Mouse (Mus musculus): ENCODE measurements around the gene St7.

Gene St7

GRCm38 (mm10) chr6:17758568-17758967 lies 65.8 kb downstream of the St7 start:
- TF ChIP-seq POU5F1 (IDR thresholded peaks at IDR 0.05; ENCODE audit: borderline replicate concordance, low read length) (no peak), NANOG (IDR thresholded peaks at IDR 0.05; ENCODE audit: borderline replicate concordance, low read length) (no peak), CTCF (conservative IDR thresholded peaks at IDR 0.05; ENCODE audit: low read length) (no peak)
- Histone ChIP-seq H3K9me3 (ENCODE audit: low read length) (no peaks in the 10 kb centered on the region), H3K36me3 (ENCODE audit: insufficient read depth, low read length) (no peaks in the 10 kb centered on the region), H3K4me3 (replicated peaks; ENCODE audit: low read length) (no peak overlapping the region), H3K4me1 (replicated peaks; ENCODE audit: low read depth, low read length) (no peaks in the 10 kb centered on the region), H3K27me3 (ENCODE audit: insufficient read depth, low read length) (no peaks in the 10 kb centered on the region)

GRCm38 (mm10) chr6:17763963-17764659 lies 71.4 kb downstream of the St7 start:
- Histone ChIP-seq H3K4me1 (replicated peaks; ENCODE audit: low read depth, low read length) (no peaks in the 10 kb centered on the region), H3K9me3 (ENCODE audit: low read length) (no peaks in the 10 kb centered on the region), H3K36me3 (ENCODE audit: insufficient read depth, low read length) (no peaks in the 10 kb centered on the region), H3K4me3 (replicated peaks; ENCODE audit: low read length) (no peak overlapping the region), H3K27me3 (ENCODE audit: insufficient read depth, low read length) (no peaks in the 10 kb centered on the region)
- TF ChIP-seq NANOG (IDR thresholded peaks at IDR 0.05; ENCODE audit: borderline replicate concordance, low read length) (no peak), POU5F1 (IDR thresholded peaks at IDR 0.05; ENCODE audit: borderline replicate concordance, low read length) (no peak), CTCF (conservative IDR thresholded peaks at IDR 0.05; ENCODE audit: low read length) (no peak)

GRCm38 (mm10) chr6:17764660-17764998 lies 71.9 kb downstream of the St7 start:
- TF ChIP-seq CTCF (conservative IDR thresholded peaks at IDR 0.05; ENCODE audit: low read length) (no peak), POU5F1 (IDR thresholded peaks at IDR 0.05; ENCODE audit: borderline replicate concordance, low read length) (no peak), NANOG (IDR thresholded peaks at IDR 0.05; ENCODE audit: borderline replicate concordance, low read length) (no peak)
- H3K9me3 ChIP-seq (ENCODE audit: low read length): no peaks in the 10 kb centered on the region
- no peak overlapping the region for H3K4me3 ChIP-seq (replicated peaks; ENCODE audit: low read length)
- no peaks in the 10 kb centered on the region for H3K36me3 ChIP-seq (ENCODE audit: insufficient read depth, low read length)
- H3K4me1 ChIP-seq (replicated peaks; ENCODE audit: low read depth, low read length): no peaks in the 10 kb centered on the region
- H3K27me3 ChIP-seq (ENCODE audit: insufficient read depth, low read length): no peaks in the 10 kb centered on the region

GRCm38 (mm10) chr6:17769972-17770644 lies 77.4 kb downstream of the St7 start:
- H3K4me3 ChIP-seq (replicated peaks; ENCODE audit: low read length): no peak overlapping the region
- H3K4me1 ChIP-seq (replicated peaks; ENCODE audit: low read depth, low read length): no peaks in the 10 kb centered on the region

GRCm38 (mm10) chr6:17770645-17771345 lies 78.1 kb downstream of the St7 start:
- no peak overlapping the region for H3K4me3 ChIP-seq (replicated peaks; ENCODE audit: low read length)
- no peaks in the 10 kb centered on the region for H3K36me3 ChIP-seq (ENCODE audit: insufficient read depth, low read length)
- no peaks in the 10 kb centered on the region for H3K4me1 ChIP-seq (replicated peaks; ENCODE audit: low read depth, low read length)
- no peaks in the 10 kb centered on the region for H3K9me3 ChIP-seq (ENCODE audit: low read length)
- no peaks in the 10 kb centered on the region for H3K27me3 ChIP-seq (ENCODE audit: insufficient read depth, low read length)
- TF ChIP-seq CTCF (conservative IDR thresholded peaks at IDR 0.05; ENCODE audit: low read length): no peak
- no peak for TF ChIP-seq POU5F1 (IDR thresholded peaks at IDR 0.05; ENCODE audit: borderline replicate concordance, low read length)
- no peak for TF ChIP-seq NANOG (IDR thresholded peaks at IDR 0.05; ENCODE audit: borderline replicate concordance, low read length)

More at GRCm38 (mm10) chr6:17769972-17770644, 77.4 kb downstream of the St7 start:
- H3K9me3 ChIP-seq (ENCODE audit: low read length): no peaks in the 10 kb centered on the region
- no peaks in the 10 kb centered on the region for H3K27me3 ChIP-seq (ENCODE audit: insufficient read depth, low read length)
- no peaks in the 10 kb centered on the region for H3K36me3 ChIP-seq (ENCODE audit: insufficient read depth, low read length)
- TF ChIP-seq NANOG (IDR thresholded peaks at IDR 0.05; ENCODE audit: borderline replicate concordance, low read length) (no peak), CTCF (conservative IDR thresholded peaks at IDR 0.05; ENCODE audit: low read length) (no peak)

GRCm38 (mm10) chr6:17771456-17771855 lies 78.7 kb downstream of the St7 start:
- H3K9me3 ChIP-seq (ENCODE audit: low read length): no peaks in the 10 kb centered on the region
- TF ChIP-seq CTCF (conservative IDR thresholded peaks at IDR 0.05; ENCODE audit: low read length) (no peak), NANOG (IDR thresholded peaks at IDR 0.05; ENCODE audit: borderline replicate concordance, low read length) (no peak), POU5F1 (IDR thresholded peaks at IDR 0.05; ENCODE audit: borderline replicate concordance, low read length) (no peak)
- H3K4me1 ChIP-seq (replicated peaks; ENCODE audit: low read depth, low read length): no peaks in the 10 kb centered on the region
- no peaks in the 10 kb centered on the region for H3K27me3 ChIP-seq (ENCODE audit: insufficient read depth, low read length)
- no peak overlapping the region for H3K4me3 ChIP-seq (replicated peaks; ENCODE audit: low read length)
- no peaks in the 10 kb centered on the region for H3K36me3 ChIP-seq (ENCODE audit: insufficient read depth, low read length)

- Histone ChIP-seq H3K36me3 (ENCODE audit: insufficient read depth, low read length) (no peaks in the 10 kb centered on the region), H3K4me1 (replicated peaks; ENCODE audit: low read depth, low read length) (no peaks in the 10 kb centered on the region), H3K27me3 (ENCODE audit: insufficient read depth, low read length) (no peaks in the 10 kb centered on the region), H3K4me3 (replicated peaks; ENCODE audit: low read length) (no peak overlapping the region), H3K9me3 (ENCODE audit: low read length) (no peaks in the 10 kb centered on the region)
- TF ChIP-seq CTCF (conservative IDR thresholded peaks at IDR 0.05; ENCODE audit: low read length) (no peak), NANOG (IDR thresholded peaks at IDR 0.05; ENCODE audit: borderline replicate concordance, low read length) (no peak), POU5F1 (IDR thresholded peaks at IDR 0.05; ENCODE audit: borderline replicate concordance, low read length) (no peak)
These were observed 79.8 kb downstream of the St7 start for GRCm38 (mm10) chr6:17772514-17772913.

- H3K4me1 ChIP-seq (replicated peaks; ENCODE audit: low read depth, low read length): no peaks in the 10 kb centered on the region
- H3K9me3 ChIP-seq (ENCODE audit: low read length): no peaks in the 10 kb centered on the region
- no peaks in the 10 kb centered on the region for H3K27me3 ChIP-seq (ENCODE audit: insufficient read depth, low read length)
- H3K4me3 ChIP-seq (replicated peaks; ENCODE audit: low read length): no peak overlapping the region
- no peak for TF ChIP-seq POU5F1 (IDR thresholded peaks at IDR 0.05; ENCODE audit: borderline replicate concordance, low read length)
- no peak for TF ChIP-seq NANOG (IDR thresholded peaks at IDR 0.05; ENCODE audit: borderline replicate concordance, low read length)
- TF ChIP-seq CTCF (conservative IDR thresholded peaks at IDR 0.05; ENCODE audit: low read length): no peak
- H3K36me3 ChIP-seq (ENCODE audit: insufficient read depth, low read length): no peaks in the 10 kb centered on the region
These were observed 83.3 kb downstream of the St7 start for GRCm38 (mm10) chr6:17776041-17776440.

Measured in E14TG2a.4 (cell line).